Mouse (Mus musculus) embryonic fibroblast, embryonic 13.5 days (primary cell): ENCODE measurements around the gene Selenov.

Experiments
- CTCF ChIP-seq: IDR thresholded peaks from 2 replicates; pipeline ENCODE4 v1.5.1; 2011; ENCODE audit warnings: mild to moderate bottlenecking, control low read depth, low read length, moderate library complexity, borderline replicate concordance; ENCODE audit not compliant: insufficient read depth
- POLR2A ChIP-seq: IDR thresholded peaks from 2 replicates; pipeline ENCODE4 v1.6.1; 2011; ENCODE audit warnings: low read depth, mild to moderate bottlenecking, control low read depth, low read length, moderate library complexity

GRCm38 (mm10) chr7:28248957-28249356, 42.0 kb downstream of the Selenov start:
- TF ChIP-seq POLR2A (no peak), CTCF (no peak)
